Mouse (Mus musculus) embryonic fibroblast, embryonic 13.5 days (primary cell): ENCODE results near the gene Gtf2a2.

ENCODE experiments used
- CTCF ChIP-seq: IDR thresholded peaks from 2 replicates; pipeline ENCODE4 v1.5.1; 2011; ENCODE audit warnings: mild to moderate bottlenecking, control low read depth, low read length, moderate library complexity, borderline replicate concordance; ENCODE audit not compliant: insufficient read depth
- POLR2A ChIP-seq: IDR thresholded peaks from 2 replicates; pipeline ENCODE4 v1.6.1; 2011; ENCODE audit warnings: low read depth, mild to moderate bottlenecking, control low read depth, low read length, moderate library complexity

GRCm38 (mm10) chr9:70044865-70045264 is 32.5 kb downstream of the Gtf2a2 start:
- no peak for TF ChIP-seq CTCF
- no peak for TF ChIP-seq POLR2A
